Mouse (Mus musculus) C2C12 (cell line): ENCODE data around the gene Trib2. TPM values are rescaled to one million over a fixed set of nuclear protein-coding genes. Genes with fewer than 3 reads are reported as not detected.

Experiments
- H3K27me3 ChIP-seq: one replicate; pipeline ENCODE4 v1.6.1; 2011; ENCODE audit not compliant: control insufficient read depth, insufficient read depth, insufficient read length
- H3K36me3 ChIP-seq: one replicate; pipeline ENCODE4 v1.6.1; 2011; ENCODE audit not compliant: control insufficient read depth, insufficient read depth
- H3K4me3 ChIP-seq: one replicate; pipeline ENCODE4 v1.5.1; 2011; ENCODE audit warnings: mild to moderate bottlenecking, control low read depth; ENCODE audit not compliant: poor library complexity, insufficient read depth, severe bottlenecking
- H3K79me2 ChIP-seq: one replicate; pipeline ENCODE4 v1.6.1; 2011; ENCODE audit not compliant: control insufficient read depth, insufficient read depth
- H3K79me3 ChIP-seq: one replicate; pipeline ENCODE4 v1.6.1; 2011; ENCODE audit warnings: low read depth, control low read depth
- H3ac ChIP-seq: one replicate; pipeline ENCODE3; 2011; ENCODE audit warnings: low read depth; ENCODE audit not compliant: control insufficient read depth, insufficient read length
- CEBPB ChIP-seq: IDR thresholded peaks from one replicate; pipeline ENCODE4 v1.6.1; 2011; ENCODE audit warnings: low read depth, mild to moderate bottlenecking, control low read depth, moderate library complexity
- CTCF ChIP-seq: IDR thresholded peaks from one replicate; pipeline ENCODE4 v1.5.1; 2011; ENCODE audit not compliant: control insufficient read depth, insufficient read depth, insufficient read length
- FOSL1 ChIP-seq: IDR thresholded peaks from one replicate; pipeline ENCODE4 v1.8.0; 2011; ENCODE audit warnings: mild to moderate bottlenecking, low read length; ENCODE audit not compliant: poor library complexity, insufficient read depth, severe bottlenecking
- MAX ChIP-seq: IDR thresholded peaks from one replicate; pipeline ENCODE4 v1.6.1; 2011; ENCODE audit warnings: mild to moderate bottlenecking, control low read depth
- MYOD1 ChIP-seq: IDR thresholded peaks from one replicate; pipeline ENCODE4 v1.6.1; 2011; ENCODE audit warnings: low read depth; ENCODE audit not compliant: control insufficient read depth, insufficient read length
- MYOG ChIP-seq: IDR thresholded peaks from one replicate; pipeline ENCODE4 v1.6.1; 2011; ENCODE audit not compliant: control insufficient read depth, insufficient read length; ENCODE audit errors: extremely low read depth
- USF1 ChIP-seq: IDR thresholded peaks from one replicate; pipeline ENCODE4 v1.6.1; 2011; ENCODE audit warnings: low read depth, mild to moderate bottlenecking, control low read depth, moderate library complexity
- polyA plus RNA-seq: library from polyadenylated mRNA; unstranded; fragments of >200 nt; fragmentation: generic; extraction: Trizol; gene quantifications from one replicate; pipeline ENCODE4 v1.2.1, GENCODE M21; 2012; ENCODE audit warnings: missing spikeins

The Trib2 gene
- polyA plus RNA-seq, 1 experiment = 1.8 TPM

GRCm38 (mm10) chr12:15816254-15816605 lies 492 bp downstream of the Trib2 start:
- Histone ChIP-seq H3K27me3 (no peaks in the 10 kb centered on the region), H3K36me3 (no peaks in the 10 kb centered on the region), H3K4me3 (peak overlapping the region; percentile 79), H3K79me2 (peaks cover 28% of the 10 kb centered on the region), H3ac (peak overlapping the region; percentile 86), H3K79me3 (no peaks in the 10 kb centered on the region)
- TF ChIP-seq CEBPB = no peak
- TF ChIP-seq FOSL1 = no peak
- TF ChIP-seq USF1 = no peak
- no peak for TF ChIP-seq CTCF
- no peak for TF ChIP-seq MYOG
- no peak for TF ChIP-seq MYOD1
- no peak for TF ChIP-seq MAX

GRCm38 (mm10) chr12:15815576-15816253 lies 1.0 kb downstream of the Trib2 start:
- Histone ChIP-seq H3K79me3 (peaks cover 3% of the 10 kb centered on the region), H3K4me3 (peak overlapping the region; percentile 79), H3K79me2 (peaks cover 33% of the 10 kb centered on the region), H3ac (peak overlapping the region; percentile 90), H3K27me3 (no peaks in the 10 kb centered on the region), H3K36me3 (no peaks in the 10 kb centered on the region)
- no peak for TF ChIP-seq FOSL1
- TF ChIP-seq MYOG = no peak
- no peak for TF ChIP-seq USF1
- no peak for TF ChIP-seq CEBPB
- TF ChIP-seq CTCF = no peak
- no peak for TF ChIP-seq MYOD1

GRCm38 (mm10) chr12:15815170-15815575 lies 1.5 kb downstream of the Trib2 start:
- Histone ChIP-seq H3K4me3 (peak overlapping the region; percentile 79), H3K79me3 (peaks cover 3% of the 10 kb centered on the region), H3K79me2 (peaks cover 34% of the 10 kb centered on the region), H3K27me3 (no peaks in the 10 kb centered on the region), H3ac (peak overlapping the region; percentile 90), H3K36me3 (no peaks in the 10 kb centered on the region)
- TF ChIP-seq CEBPB = no peak
- no peak for TF ChIP-seq MYOD1
- TF ChIP-seq MAX = no peak
- no peak for TF ChIP-seq CTCF
- TF ChIP-seq FOSL1 = no peak
- no peak for TF ChIP-seq USF1
- TF ChIP-seq MYOG = no peak

GRCm38 (mm10) chr12:15814249-15815081 lies 2.3 kb downstream of the Trib2 start:
- peaks cover 3% of the 10 kb centered on the region for H3K79me3 ChIP-seq
- no peak for TF ChIP-seq MYOG
- TF ChIP-seq FOSL1 = no peak
- TF ChIP-seq CTCF = no peak
- TF ChIP-seq MAX = no peak
- TF ChIP-seq CEBPB = no peak
- no peak for TF ChIP-seq MYOD1
- no peak for TF ChIP-seq USF1
- H3K79me2 ChIP-seq = peaks cover 34% of the 10 kb centered on the region
- H3K27me3 ChIP-seq = no peaks in the 10 kb centered on the region
- peak overlapping the region; percentile 79 for H3K4me3 ChIP-seq
- H3ac ChIP-seq = peak overlapping the region; percentile 41
- H3K36me3 ChIP-seq = no peaks in the 10 kb centered on the region

GRCm38 (mm10) chr12:15813819-15814165 lies 2.9 kb downstream of the Trib2 start:
- TF ChIP-seq FOSL1 (no peak), CEBPB (no peak), MYOG (no peak), USF1 (no peak), CTCF (no peak), MYOD1 (no peak), MAX (no peak)
- Histone ChIP-seq H3K36me3 (no peaks in the 10 kb centered on the region), H3K79me2 (peaks cover 34% of the 10 kb centered on the region), H3ac (no peak overlapping the region), H3K4me3 (no peak overlapping the region), H3K27me3 (no peaks in the 10 kb centered on the region), H3K79me3 (peaks cover 3% of the 10 kb centered on the region)
